In genomic region chr16:50321368-50321767, GRCm38 (mm10) we compare ENCODE assay signal across 27 mouse cellular contexts.
DNase-seq lines count a peak whose midpoint lies in the region; TF ChIP-seq lines count a peak whose summit lies in the region.
"Had no signal": no experiment of that assay in that cellular context is flagged by ENCODE, and none has a peak within 500 bp of the region (broad histone marks: within the 10 kb centered on the region; RNA-seq: fewer than 3 reads in every experiment).

No protein-coding gene starts in this region.

- peak; percentile 50 for TF ChIP-seq CTCF in gastrocnemius, adult 2 months (IDR thresholded peaks at IDR 0.05)
- TF ChIP-seq CTCF in layer of hippocampus, adult 2 months (conservative IDR thresholded peaks at IDR 0.05): peak; percentile 73

- H3K4me3 ChIP-seq in gastrocnemius, adult 2 months: no peak overlapping the region
- H3K4me3 ChIP-seq in layer of hippocampus, adult 2 months: no peak overlapping the region
- H3K4me3 ChIP-seq: embryonic facial prominence, embryonic 12.5 days; heart, embryonic 13.5 days; hindbrain, embryonic 12.5 days; kidney, embryonic 15.5 days; limb, embryonic 10.5 days; liver, embryonic 15.5 days; neural tube, embryonic 12.5 days; stomach, embryonic 15.5 days had no signal

- H3K27ac ChIP-seq in gastrocnemius, adult 2 months: no peak overlapping the region
- H3K27ac ChIP-seq in layer of hippocampus, adult 2 months: no peak overlapping the region
- H3K27ac ChIP-seq: embryonic facial prominence, embryonic 12.5 days; heart, embryonic 13.5 days; hindbrain, embryonic 12.5 days; kidney, embryonic 15.5 days; limb, embryonic 10.5 days; liver, embryonic 15.5 days; neural tube, embryonic 12.5 days; stomach, embryonic 15.5 days had no signal

- DNase-seq in gastrocnemius, adult 2 months: no peak
- no peak for DNase-seq in gastrocnemius, adult 18-20 months (ENCODE audit: low spot score)
- no peak for DNase-seq in layer of hippocampus, adult 2 months (ENCODE audit: low spot score in 2 of 2)
- DNase-seq in layer of hippocampus, adult 9-10 months (ENCODE audit: low spot score): no peak
- peak; percentile 53 for DNase-seq in 3T3-L1 (ENCODE audit: low read depth, low spot score)
- DNase-seq in NIH3T3 (ENCODE audit: low read depth): peak; percentile 47
- no peak for DNase-seq in thymus, postnatal 25 days
- DNase-seq in urinary bladder, postnatal 25 days (ENCODE audit: low spot score): no peak
- DNase-seq: adrenal gland, postnatal 36 days; cerebellum, adult 18-20 months; cerebellum, postnatal 14 days; gastrocnemius, postnatal 25 days; heart, adult 18-20 months; kidney, postnatal 4 days; liver; right cerebral cortex, adult 18-20 months; right cerebral cortex, postnatal 4 days; thymus, adult 18-20 months; thymus, postnatal 4 days had no signal

- intact Hi-C loops in gastrocnemius, adult 2 months (cut with DNase I): no loop called here

Comparison
In these comparisons a context has a peak if more than half of its experiments do, and no peak if none do; other contexts are left out.
1. DNase-seq: peak in 3T3-L1 (single experiment) and NIH3T3 (single experiment); none in gastrocnemius, adult 2 months (single experiment), gastrocnemius, adult 18-20 months (single experiment), layer of hippocampus, adult 2 months (0 of 2), layer of hippocampus, adult 9-10 months (single experiment), thymus, postnatal 25 days (single experiment) and urinary bladder, postnatal 25 days (single experiment).